Mouse (Mus musculus): ENCODE data around the gene Supt5. TPM values are rescaled to one million over a fixed set of nuclear protein-coding genes. Genes with fewer than 3 reads are reported as not detected.
A peak's percentile ranks its signal among the peaks of the same experiment; 100 is the strongest.

Gene Supt5
- polyA plus RNA-seq, 1 experiment = 126 TPM

DNA sequence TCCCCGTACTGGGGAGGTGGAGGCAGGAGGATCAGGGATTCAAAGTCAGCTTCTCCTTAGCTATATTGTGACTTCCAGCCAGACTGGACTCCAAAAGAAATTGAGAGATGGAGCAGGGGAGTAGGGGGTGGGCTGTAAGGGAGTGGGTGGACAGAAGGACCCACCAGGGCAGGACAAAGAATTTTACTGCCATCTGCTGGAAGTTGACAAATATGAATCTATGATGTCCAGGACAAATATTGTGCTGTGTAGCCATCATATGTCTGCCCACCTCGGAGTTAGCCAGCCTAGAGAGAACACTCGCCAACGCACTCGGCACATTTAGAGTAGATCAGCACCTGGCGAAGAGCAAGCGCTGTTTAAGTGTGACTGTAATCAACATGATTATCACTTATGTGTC is 10.1 kb upstream of the Supt5 start:
- H3K4me3 ChIP-seq (ENCODE audit: control insufficient read depth, low read depth, low read length) = no peak overlapping the region

DNA sequence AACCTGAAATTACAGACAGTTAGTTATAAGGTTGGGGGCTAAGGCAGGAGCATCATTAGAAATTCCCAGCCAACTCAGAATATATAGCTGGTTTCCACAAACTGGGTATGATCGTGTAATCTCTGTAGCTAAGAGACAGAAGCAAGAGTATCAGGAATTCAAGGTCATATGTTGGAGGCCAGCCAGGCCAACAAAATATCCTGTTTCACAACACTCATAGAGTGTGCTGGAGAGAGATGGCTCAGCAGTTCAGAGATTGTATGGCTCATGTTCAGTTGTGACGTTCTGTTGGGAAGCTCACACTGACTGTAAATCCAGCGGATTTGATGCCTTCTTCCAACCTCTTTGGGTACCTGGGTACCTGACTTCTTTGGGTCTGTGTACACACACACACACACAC is 9.2 kb upstream of the Supt5 start:
- peaks cover 4% of the 10 kb centered on the region for H3K4me1 ChIP-seq (ENCODE audit: control insufficient read depth, insufficient read depth, low read length)
- H3K27ac ChIP-seq (ENCODE audit: control insufficient read depth, insufficient read depth, low read depth, low read length) = peak overlapping the region; percentile 71
- H3K36me3 ChIP-seq (ENCODE audit: control insufficient read depth, insufficient read depth, low read length) = no peaks in the 10 kb centered on the region
- no peak overlapping the region for H3K4me3 ChIP-seq (ENCODE audit: control insufficient read depth, low read depth, low read length)
- no peak for TF ChIP-seq CTCF (IDR thresholded peaks at IDR 0.05; ENCODE audit: control insufficient read depth, insufficient read depth, insufficient replicate concordance, low read depth, low read length)
- no peak for TF ChIP-seq POLR2A (IDR thresholded peaks at IDR 0.05; ENCODE audit: control insufficient read depth, low read depth, low read length)
- H3K27me3 ChIP-seq (ENCODE audit: control insufficient read depth, insufficient read depth, low read length) = no peaks in the 10 kb centered on the region

More for the DNA sequence above, 10.1 kb upstream of the Supt5 start:
- Histone ChIP-seq H3K4me1 (ENCODE audit: control insufficient read depth, insufficient read depth, low read length) (peaks cover 4% of the 10 kb centered on the region), H3K36me3 (ENCODE audit: control insufficient read depth, insufficient read depth, low read length) (no peaks in the 10 kb centered on the region; the same call in 1 of the 2 replicates), H3K27ac (ENCODE audit: control insufficient read depth, insufficient read depth, low read depth, low read length) (no peak overlapping the region), H3K27me3 (ENCODE audit: control insufficient read depth, insufficient read depth, low read length) (no peaks in the 10 kb centered on the region)
- TF ChIP-seq POLR2A (IDR thresholded peaks at IDR 0.05; ENCODE audit: control insufficient read depth, low read depth, low read length) = no peak
- TF ChIP-seq CTCF (IDR thresholded peaks at IDR 0.05; ENCODE audit: control insufficient read depth, insufficient read depth, insufficient replicate concordance, low read depth, low read length) = no peak

DNA sequence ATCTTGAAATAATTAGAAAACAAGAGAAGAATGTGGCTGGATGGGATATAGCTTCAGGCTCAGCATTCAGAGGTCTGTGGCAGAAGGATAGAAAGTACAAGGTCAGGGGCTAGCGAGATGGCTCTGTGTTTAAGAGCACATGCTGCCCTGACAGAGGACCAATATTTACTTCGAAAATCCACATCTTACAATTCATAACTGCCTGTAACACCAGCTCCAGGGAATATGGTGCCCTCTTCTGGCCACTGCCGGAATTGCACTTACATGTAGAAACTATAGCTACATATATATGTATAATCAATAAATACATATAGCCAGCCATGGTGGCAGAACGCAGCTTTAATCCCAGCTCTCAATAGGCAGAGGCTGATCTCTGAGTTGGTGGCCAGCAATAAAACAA is 6.1 kb upstream of the Supt5 start:
- H3K4me3 ChIP-seq (ENCODE audit: control insufficient read depth, low read depth, low read length) = no peak overlapping the region
- H3K4me1 ChIP-seq (ENCODE audit: control insufficient read depth, insufficient read depth, low read length) = peaks cover 13% of the 10 kb centered on the region
- no peaks in the 10 kb centered on the region for H3K27me3 ChIP-seq (ENCODE audit: control insufficient read depth, insufficient read depth, low read length)
- H3K36me3 ChIP-seq (ENCODE audit: control insufficient read depth, insufficient read depth, low read length) = no peaks in the 10 kb centered on the region
- peak; percentile 18; the same call in 1 of the 2 replicates for TF ChIP-seq CTCF (IDR thresholded peaks at IDR 0.05; ENCODE audit: control insufficient read depth, insufficient read depth, insufficient replicate concordance, low read depth, low read length)
- no peak for TF ChIP-seq POLR2A (IDR thresholded peaks at IDR 0.05; ENCODE audit: control insufficient read depth, low read depth, low read length)
- H3K27ac ChIP-seq (ENCODE audit: control insufficient read depth, insufficient read depth, low read depth, low read length) = peak overlapping the region; percentile 44; the same call in 1 of the 2 replicates

DNA sequence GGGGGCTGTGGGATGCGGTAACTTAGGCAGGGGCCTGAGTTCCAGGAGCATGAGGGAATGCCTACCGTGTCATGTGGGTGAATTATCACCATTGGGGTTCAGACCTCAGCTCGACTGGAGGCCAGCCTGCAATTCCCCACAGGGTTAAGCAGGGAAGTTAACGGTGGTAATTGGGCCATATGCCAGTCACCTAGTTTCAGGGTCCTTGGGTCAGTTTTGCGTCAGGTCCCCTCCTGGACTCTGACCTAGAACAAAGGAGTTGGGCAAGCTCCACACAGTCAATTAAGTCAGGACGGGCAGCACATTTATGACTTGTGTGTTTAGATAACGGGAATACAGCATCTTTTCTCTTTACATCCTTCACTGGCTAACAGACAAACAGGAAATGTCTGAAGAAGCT is 2.8 kb upstream of the Supt5 start:
- no peak overlapping the region for H3K4me3 ChIP-seq (ENCODE audit: control insufficient read depth, low read depth, low read length)
- H3K27ac ChIP-seq (ENCODE audit: control insufficient read depth, insufficient read depth, low read depth, low read length) = no peak overlapping the region
- H3K36me3 ChIP-seq (ENCODE audit: control insufficient read depth, insufficient read depth, low read length) = no peaks in the 10 kb centered on the region
- no peaks in the 10 kb centered on the region for H3K27me3 ChIP-seq (ENCODE audit: control insufficient read depth, insufficient read depth, low read length)
- TF ChIP-seq CTCF (IDR thresholded peaks at IDR 0.05; ENCODE audit: control insufficient read depth, insufficient read depth, insufficient replicate concordance, low read depth, low read length) (no peak), POLR2A (IDR thresholded peaks at IDR 0.05; ENCODE audit: control insufficient read depth, low read depth, low read length) (no peak)
- peaks cover 15% of the 10 kb centered on the region for H3K4me1 ChIP-seq (ENCODE audit: control insufficient read depth, insufficient read depth, low read length)

DNA sequence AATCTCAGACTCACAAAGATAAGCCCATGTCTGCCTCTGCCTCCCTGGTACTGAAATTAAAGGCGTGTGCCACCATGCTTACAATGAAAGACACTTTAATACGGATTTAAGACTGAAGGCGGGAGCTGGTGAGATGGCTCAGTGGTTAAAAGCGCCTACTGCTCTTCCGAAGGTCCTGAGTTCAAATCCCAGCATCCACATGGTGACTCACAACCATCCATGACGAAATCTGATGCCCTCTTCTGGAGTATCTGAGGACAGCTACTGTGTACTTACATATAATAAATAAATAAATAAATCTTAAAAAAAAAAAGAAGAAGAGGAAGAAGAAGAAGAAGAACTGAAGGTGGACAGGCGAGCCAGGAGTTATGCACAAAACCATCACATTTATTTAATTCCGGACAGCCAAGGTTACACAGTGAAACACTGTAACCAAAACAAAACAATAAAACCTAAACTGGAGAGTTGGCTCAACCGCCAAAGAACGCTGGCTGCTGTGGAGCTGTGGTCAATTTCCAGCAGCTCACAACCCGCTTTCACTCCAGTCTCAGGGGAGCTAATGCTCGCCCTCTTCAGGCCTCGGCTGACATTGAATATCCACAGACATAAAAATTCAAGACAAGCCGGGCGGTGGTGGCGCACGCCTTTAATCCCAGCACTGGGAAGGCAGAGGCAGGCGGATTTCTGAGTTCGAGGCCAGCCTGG is 819 bp upstream of the Supt5 start:
- peaks cover 15% of the 10 kb centered on the region for H3K4me1 ChIP-seq (ENCODE audit: control insufficient read depth, insufficient read depth, low read length)
- peak overlapping the region; percentile 100 for H3K4me3 ChIP-seq (ENCODE audit: control insufficient read depth, low read depth, low read length)
- no peaks in the 10 kb centered on the region for H3K27me3 ChIP-seq (ENCODE audit: control insufficient read depth, insufficient read depth, low read length)
- peak overlapping the region; percentile 95 for H3K27ac ChIP-seq (ENCODE audit: control insufficient read depth, insufficient read depth, low read depth, low read length)
- no peaks in the 10 kb centered on the region; the same call in 1 of the 2 replicates for H3K36me3 ChIP-seq (ENCODE audit: control insufficient read depth, insufficient read depth, low read length)
- TF ChIP-seq CTCF (IDR thresholded peaks at IDR 0.05; ENCODE audit: control insufficient read depth, insufficient read depth, insufficient replicate concordance, low read depth, low read length) (peak; percentile 4; the same call in 1 of the 2 replicates), POLR2A (IDR thresholded peaks at IDR 0.05; ENCODE audit: control insufficient read depth, low read depth, low read length) (no peak)

DNA sequence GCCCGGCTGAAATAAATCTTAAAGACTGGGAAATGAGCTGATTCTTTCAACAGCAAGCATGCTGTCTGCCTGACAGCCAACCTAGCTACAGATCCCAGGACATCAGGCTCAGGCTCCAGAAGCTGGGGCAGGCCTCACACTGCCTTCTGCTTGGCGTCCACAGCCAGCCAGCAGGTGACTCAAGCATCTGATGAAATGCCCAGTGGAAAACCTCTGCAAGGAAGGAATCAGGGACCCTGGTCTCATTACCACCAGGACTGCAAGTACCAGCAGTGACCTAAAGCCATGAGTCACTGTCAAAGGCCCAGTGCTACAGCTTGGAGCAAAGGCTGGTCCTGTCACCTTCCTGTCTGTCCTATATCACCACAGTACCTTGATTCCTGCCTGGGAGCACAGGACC is 3.1 kb downstream of the Supt5 start:
- Histone ChIP-seq H3K36me3 (ENCODE audit: control insufficient read depth, insufficient read depth, low read length) (peaks cover under 1% of the 10 kb centered on the region; the same call in 1 of the 2 replicates), H3K27me3 (ENCODE audit: control insufficient read depth, insufficient read depth, low read length) (no peaks in the 10 kb centered on the region), H3K4me3 (ENCODE audit: control insufficient read depth, low read depth, low read length) (no peak overlapping the region), H3K27ac (ENCODE audit: control insufficient read depth, insufficient read depth, low read depth, low read length) (no peak overlapping the region), H3K4me1 (ENCODE audit: control insufficient read depth, insufficient read depth, low read length) (peaks cover 6% of the 10 kb centered on the region)
- TF ChIP-seq POLR2A (IDR thresholded peaks at IDR 0.05; ENCODE audit: control insufficient read depth, low read depth, low read length) (no peak), CTCF (IDR thresholded peaks at IDR 0.05; ENCODE audit: control insufficient read depth, insufficient read depth, insufficient replicate concordance, low read depth, low read length) (no peak)

DNA sequence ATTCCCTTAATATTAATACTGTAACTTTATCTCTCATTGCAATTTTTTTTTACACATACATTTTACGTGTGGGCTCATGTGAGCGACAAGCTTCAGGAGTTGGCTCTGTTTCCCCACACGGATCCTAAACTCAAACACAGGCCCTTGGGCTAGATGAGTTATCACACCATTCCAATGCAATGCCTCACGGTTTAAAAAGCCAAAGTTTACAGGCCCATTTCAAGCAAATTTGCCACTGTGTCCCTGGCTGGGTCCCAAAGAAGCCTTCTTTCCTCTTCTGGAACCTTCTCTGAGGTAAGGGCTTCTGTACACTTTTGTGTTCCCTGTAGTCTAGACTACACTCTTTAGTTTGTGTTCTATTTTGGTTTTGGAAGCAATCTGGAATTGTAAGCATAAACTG is 4.0 kb downstream of the Supt5 start:
- no peak overlapping the region for H3K4me3 ChIP-seq (ENCODE audit: control insufficient read depth, low read depth, low read length)
- no peaks in the 10 kb centered on the region for H3K27me3 ChIP-seq (ENCODE audit: control insufficient read depth, insufficient read depth, low read length)
- TF ChIP-seq CTCF (IDR thresholded peaks at IDR 0.05; ENCODE audit: control insufficient read depth, insufficient read depth, insufficient replicate concordance, low read depth, low read length) (no peak), POLR2A (IDR thresholded peaks at IDR 0.05; ENCODE audit: control insufficient read depth, low read depth, low read length) (no peak)
- no peak overlapping the region for H3K27ac ChIP-seq (ENCODE audit: control insufficient read depth, insufficient read depth, low read depth, low read length)
- H3K4me1 ChIP-seq (ENCODE audit: control insufficient read depth, insufficient read depth, low read length) = peaks cover 1% of the 10 kb centered on the region
- H3K36me3 ChIP-seq (ENCODE audit: control insufficient read depth, insufficient read depth, low read length) = peaks cover 3% of the 10 kb centered on the region

Measured in testis, adult 2 months (tissue).